Mouse (Mus musculus): ENCODE results near the gene Olfr1383.
"Not testable (repeated sequence)": the region's sequence is repeated elsewhere in the genome, so short reads cannot be mapped to it uniquely, and the experiment has no call there.

The Olfr1383 gene

DNA sequence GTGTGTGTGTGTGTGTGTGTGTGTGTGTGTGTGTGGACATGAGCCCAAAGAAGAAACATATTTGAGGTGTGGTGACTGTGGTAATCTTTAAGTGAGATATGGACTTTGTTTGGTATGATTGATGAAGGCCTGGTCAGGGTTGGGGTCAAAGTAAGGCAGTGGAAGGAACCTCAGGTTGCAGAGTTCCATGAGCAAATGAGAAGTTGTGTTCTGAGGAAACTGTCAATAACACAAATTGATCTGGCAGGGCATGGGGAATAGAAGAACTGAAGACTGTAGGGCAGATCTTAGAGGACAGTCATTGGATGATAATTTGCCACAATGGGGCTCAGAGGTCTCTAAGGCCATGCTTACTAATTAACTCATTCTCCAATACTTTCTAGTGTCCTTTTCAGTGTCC, at the start of gene Olfr1383:
Gene Olfr1383 (plus strand): TSS at position 301 of the 400 bp plus-strand sequence.
- DNase-seq (ENCODE audit: low spot score), result no peak

DNA sequence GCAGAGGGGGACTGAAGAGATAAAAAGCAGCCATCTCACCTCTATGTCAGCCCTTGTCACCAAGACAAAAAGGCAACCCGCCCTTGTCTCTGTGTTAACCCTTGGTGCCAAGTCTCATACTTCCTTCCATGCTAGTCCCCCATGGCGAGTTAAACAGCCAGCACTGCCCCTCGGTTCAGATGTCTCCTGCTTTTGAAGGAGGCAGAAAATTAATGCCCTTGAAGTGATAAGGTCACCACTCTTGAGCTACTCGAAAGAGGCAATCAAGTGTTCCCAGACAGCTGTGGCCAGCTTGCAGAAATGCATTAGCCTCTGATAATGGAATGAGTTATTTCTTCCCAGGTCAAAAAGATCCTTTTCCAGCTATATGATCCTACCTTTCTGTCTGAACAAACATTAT, 33.5 kb upstream of the Olfr1383 start:
- no peak for DNase-seq (ENCODE audit: low spot score)

DNA sequence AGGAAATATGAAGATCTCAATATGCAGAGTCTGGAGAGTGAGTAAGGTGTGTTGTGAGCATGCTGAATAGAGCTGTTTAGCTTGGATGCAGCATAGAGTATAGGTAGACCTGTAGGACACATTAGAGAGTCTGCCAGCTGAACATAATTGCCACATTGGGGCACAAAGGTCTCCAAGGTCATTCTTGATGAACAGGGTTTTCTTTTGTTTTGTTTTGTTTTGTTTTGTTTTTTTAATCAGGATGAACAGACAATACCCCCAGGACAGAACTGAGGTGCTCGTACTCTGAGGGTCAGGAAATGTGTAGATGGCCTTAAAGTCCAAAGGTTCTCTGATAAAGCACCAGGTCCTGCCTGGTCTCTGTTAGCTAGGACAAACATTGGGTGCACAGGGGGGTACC, 30.7 kb upstream of the Olfr1383 start, which contains the start of gene Olfr1385:
Gene Olfr1385 (plus strand): TSS at position 301 of the 400 bp plus-strand sequence.
- DNase-seq (ENCODE audit: low spot score), result not testable (repeated sequence)

DNA sequence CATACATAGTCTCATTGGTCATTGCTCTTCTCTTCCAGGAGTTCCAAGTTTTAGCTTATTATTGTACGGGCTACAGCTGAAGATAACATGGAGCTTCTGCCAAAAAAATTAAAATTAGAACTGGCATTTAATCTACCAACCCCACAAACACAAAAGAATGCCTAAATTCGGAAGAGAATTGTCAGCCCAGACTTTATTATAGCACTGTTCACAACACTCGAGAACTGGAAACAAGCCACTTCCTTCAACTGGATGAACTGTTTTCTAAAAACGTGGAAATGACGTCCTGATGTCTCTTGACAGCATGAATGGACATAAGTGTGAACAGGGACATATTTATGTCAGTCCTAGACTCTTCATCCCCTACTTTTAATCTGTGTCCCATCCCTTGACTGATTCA, 1.4 kb upstream of the Olfr1383 start:
- DNase-seq (ENCODE audit: low spot score), result no peak

DNA sequence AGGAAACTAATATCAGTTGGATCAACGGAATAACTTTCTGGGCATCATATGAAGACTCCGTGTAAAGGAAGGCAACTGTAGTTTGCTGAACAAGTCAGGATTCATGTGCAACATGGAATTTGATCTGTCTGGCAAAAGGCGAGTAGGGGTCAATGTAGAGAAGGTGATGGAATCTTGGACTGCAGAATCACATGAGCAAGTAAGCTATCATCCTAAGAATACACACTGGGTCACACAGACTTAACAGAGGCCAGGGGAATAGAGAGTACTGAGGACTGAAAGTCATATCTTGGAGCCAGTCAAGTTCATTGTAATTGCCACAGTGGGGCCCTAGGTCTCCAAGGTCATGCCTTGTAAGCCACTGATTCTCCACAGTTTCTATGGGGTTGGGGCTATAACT, 8.5 kb downstream of the Olfr1383 start, which contains the start of gene Olfr1382:
Gene Olfr1382 (plus strand): TSS at position 301 of the 400 bp plus-strand sequence.
- no peak for DNase-seq (ENCODE audit: low spot score)

DNA sequence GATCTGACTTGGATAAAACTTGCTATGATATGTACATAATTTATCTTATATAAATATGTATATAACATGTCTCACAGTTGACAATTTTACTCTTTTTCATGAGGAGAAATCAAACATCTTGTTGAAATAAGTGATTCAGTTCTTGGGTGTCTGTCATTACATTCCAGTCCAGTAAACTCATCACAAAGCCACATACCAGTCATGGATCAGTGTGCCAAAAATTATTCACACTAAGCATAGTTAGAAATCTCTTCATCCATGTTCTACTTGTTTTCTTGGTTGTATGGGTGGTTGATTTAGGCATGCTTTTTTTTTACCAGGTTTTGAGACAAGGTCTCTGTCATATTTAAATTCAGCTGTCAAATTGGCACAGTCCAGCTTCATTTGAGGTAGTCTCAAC, 13.3 kb downstream of the Olfr1383 start:
- DNase-seq (ENCODE audit: low spot score), result no peak

DNA sequence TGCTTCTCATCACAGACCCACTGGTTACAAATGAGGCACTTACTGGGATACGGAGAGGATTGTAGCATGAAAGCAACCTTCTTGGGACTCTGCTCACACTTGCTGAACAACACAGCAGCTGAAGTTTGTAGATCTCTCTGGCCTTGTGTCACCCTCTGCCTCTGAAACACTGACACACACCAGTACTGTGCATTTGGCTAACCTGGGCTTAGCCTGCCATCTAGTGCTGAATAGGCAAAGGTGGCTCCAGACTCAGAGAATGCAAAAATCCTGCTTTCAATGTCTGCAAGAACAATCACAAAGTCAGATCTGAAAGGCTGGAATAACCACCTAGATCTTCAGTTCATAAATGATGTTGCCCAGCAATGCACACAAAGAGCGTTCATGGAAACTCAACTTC, 17.2 kb downstream of the Olfr1383 start:
- peak; percentile 28 for DNase-seq (ENCODE audit: low spot score)

- DNase-seq (ENCODE audit: low spot score), result not testable (repeated sequence)
Observed at GRCm38 (mm10) chr11:49543149-49543548, 23.7 kb downstream of the Olfr1383 start, which contains the start of gene Olfr1381. Gene Olfr1381 (plus strand): TSS chr11:49543449.

- not testable (repeated sequence) for DNase-seq (ENCODE audit: low spot score)
Observed at GRCm38 (mm10) chr11:49554033-49554432, 34.6 kb downstream of the Olfr1383 start.

DNA sequence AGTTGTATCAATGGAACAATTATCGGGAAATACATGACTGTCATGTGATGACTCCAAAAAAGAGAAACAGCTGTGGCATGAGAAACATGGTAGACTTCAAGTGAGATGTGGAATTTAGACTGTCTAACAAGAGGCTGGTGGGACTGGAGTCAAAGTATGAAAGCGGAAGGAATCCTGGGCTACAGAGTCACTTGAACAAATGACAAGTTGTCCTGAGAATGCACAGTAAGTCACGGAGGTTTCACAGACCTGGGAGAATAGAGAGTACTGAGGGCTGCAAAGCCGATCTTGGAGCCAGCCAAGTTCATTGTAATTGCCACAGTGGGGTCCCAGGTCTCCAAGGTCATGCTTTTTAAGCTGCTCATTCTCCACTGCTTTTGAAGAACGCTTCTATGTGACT, 37.1 kb downstream of the Olfr1383 start, which contains the start of gene Olfr1380:
Gene Olfr1380 (plus strand): TSS at position 301 of the 400 bp plus-strand sequence.
- DNase-seq (ENCODE audit: low spot score), result not testable (repeated sequence)

DNA sequence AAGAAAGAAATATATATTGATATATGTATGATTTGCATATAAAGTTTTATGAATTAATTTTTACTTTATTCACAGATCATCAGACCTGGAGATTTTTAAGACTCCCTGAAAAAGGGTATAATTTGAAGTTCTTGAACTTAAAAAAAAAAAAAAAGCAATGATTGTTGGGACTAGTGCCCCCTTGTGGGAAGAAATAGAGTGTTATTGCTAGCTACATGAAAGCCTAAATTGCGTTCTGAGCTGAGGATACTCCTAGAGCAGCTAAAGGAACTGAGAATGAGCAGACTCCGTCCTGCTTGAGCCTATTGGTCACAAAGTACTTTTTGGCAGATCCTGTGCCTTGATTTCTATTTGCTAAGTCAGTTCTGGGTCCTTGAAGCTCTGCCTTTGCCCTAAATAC, 55.6 kb downstream of the Olfr1383 start:
- not testable (repeated sequence) for DNase-seq (ENCODE audit: low spot score)
